Mouse (Mus musculus): Measurements from ENCODE around the gene Abcb11.

DNA sequence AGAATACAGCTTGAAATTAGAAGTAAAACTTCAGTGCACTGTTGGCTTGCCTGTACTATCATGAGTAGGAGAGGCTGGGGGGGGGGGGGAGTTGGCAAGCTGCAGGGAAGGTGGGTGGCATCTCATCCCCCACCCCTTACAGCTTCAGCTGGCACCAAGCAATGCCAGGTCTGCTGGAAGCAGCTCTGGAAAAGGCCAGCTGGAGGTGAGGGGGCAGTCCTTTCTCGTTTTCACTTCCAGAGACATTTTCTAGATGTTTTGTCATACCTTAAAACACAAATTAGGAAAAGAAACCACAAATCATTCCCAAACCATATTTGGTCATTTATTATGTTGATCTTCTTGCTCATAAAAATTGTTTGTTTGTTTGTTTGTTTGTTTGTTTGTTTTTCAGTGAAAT is 37.4 kb upstream of the Abcb11 start:
- TF ChIP-seq RAD21 (IDR thresholded peaks at IDR 0.05; ENCODE audit: low read depth, low read length) (no peak), CHD2 (IDR thresholded peaks at IDR 0.05; ENCODE audit: low read length) (no peak), CTCF (conservative IDR thresholded peaks at IDR 0.05 in 1 of 2, IDR thresholded peaks at IDR 0.05 in 1 of 2; ENCODE audit: low read depth in 2 of 2, low read length in 2 of 2) (no peak), EP300 (IDR thresholded peaks at IDR 0.05; ENCODE audit: low read length) (no peak), MYC (IDR thresholded peaks at IDR 0.05; ENCODE audit: low read depth, low read length) (no peak), TCF12 (IDR thresholded peaks at IDR 0.05; ENCODE audit: low read depth, low read length) (no peak), ZC3H11A (IDR thresholded peaks at IDR 0.05; ENCODE audit: low read depth, low read length) (no peak), USF1 (IDR thresholded peaks at IDR 0.05; ENCODE audit: low read depth, low read length) (no peak), CHD1 (IDR thresholded peaks at IDR 0.05; ENCODE audit: low read depth, low read length) (no peak), ZKSCAN1 (IDR thresholded peaks at IDR 0.05; ENCODE audit: borderline replicate concordance, low read depth, low read length) (no peak), SIN3A (IDR thresholded peaks at IDR 0.05; ENCODE audit: low read length) (no peak), RCOR1 (conservative IDR thresholded peaks at IDR 0.05; ENCODE audit: low read depth, low read length) (no peak), MXI1 (IDR thresholded peaks at IDR 0.05; ENCODE audit: low read depth, low read length) (no peak), POLR2A (IDR thresholded peaks at IDR 0.05; ENCODE audit: low read depth, low read length) (no peak)
